Mouse (Mus musculus): ENCODE measurements around the gene Rpl27. TPM values are rescaled to one million over a fixed set of nuclear protein-coding genes. Genes with fewer than 3 reads are reported as not detected.
"Not testable (repeated sequence)": the region's sequence is repeated elsewhere in the genome, so short reads cannot be mapped to it uniquely, and the experiment has no call there.

Gene Rpl27
- polyA plus RNA-seq, 1 experiment from 2014 or later = 371 TPM

GRCm38 (mm10) chr11:101464211-101465100 is 22.4 kb downstream of the Rpl27 start, which contains the start of gene Rnd2:
Gene Rnd2 (plus strand): TSS chr11:101464999.
- H3K27me3 ChIP-seq (ENCODE audit: control insufficient read depth, insufficient read depth, low read length) = no peaks in the 10 kb centered on the region
- no peak for TF ChIP-seq CTCF (IDR thresholded peaks at IDR 0.05; ENCODE audit: low read depth)
- TF ChIP-seq EP300 (optimal IDR thresholded peaks at IDR 0.05) = peak; percentile 6
- no peak for DNase-seq (ENCODE audit: low spot score)
- peak within 1 kb of the TSS; percentile 90 for H3K4me2 ChIP-seq (replicated peaks; ENCODE audit: low read depth)
- no peaks in the 10 kb centered on the region for H3K9me3 ChIP-seq (ENCODE audit: control insufficient read depth, low read length)
- H3K27ac ChIP-seq (replicated peaks) = peak within 1 kb of the TSS; percentile 94
- H3K9ac ChIP-seq (ENCODE audit: low read length) = peak within 1 kb of the TSS; percentile 77
- peaks cover 11% of the 10 kb centered on the region for H3K36me3 ChIP-seq (ENCODE audit: control insufficient read depth, insufficient read depth, low read length)
- ATAC-seq (ENCODE audit: low FRiP score, low TSS enrichment) = no peak; the same call in 1 of the 2 replicates
- peak within 1 kb of the TSS; percentile 80 for H3K4me3 ChIP-seq (ENCODE audit: low read depth, low read length)
- 9% methylated on average over 12 of the region's 12 CpGs for WGBS
- H3K4me1 ChIP-seq (replicated peaks; ENCODE audit: control insufficient read depth, insufficient read depth) = peaks cover 12% of the 10 kb centered on the region

DNA sequence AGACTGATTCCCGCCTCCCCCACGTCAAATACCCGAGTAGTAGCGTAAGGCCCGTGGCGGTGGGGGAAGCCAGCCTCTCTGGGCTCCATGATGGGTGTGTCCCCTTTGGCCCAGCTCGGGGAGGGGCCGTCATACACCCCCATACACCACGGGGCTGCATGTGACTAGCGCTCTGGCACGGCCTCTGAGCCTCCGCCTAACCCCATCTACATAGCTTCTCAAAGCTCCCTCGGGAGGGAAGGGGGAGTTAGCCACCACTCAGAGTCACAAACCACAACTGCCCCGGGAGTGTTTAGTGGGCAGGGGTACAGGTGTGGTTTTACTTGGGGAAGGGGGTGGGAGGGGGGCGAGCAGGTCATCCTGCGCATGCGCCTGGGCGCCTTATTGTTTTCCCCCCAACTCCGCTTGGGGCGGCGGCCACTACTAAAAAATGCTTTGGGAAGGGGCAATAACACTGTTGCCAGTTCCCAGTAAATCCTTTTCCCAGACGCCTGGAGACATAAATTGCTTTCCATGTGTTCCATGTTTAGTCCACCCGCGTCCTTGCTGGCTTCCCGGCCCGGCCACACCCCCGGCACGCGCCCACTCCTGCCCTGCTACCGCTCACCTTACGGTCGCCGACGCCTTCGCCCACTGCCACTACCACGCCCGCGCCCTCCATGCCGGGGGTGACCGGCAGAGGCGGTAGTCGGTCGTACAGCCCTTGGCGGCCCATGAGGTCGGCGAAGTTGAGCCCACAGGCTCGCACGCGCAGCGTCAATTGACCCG is 23.2 kb downstream of the Rpl27 start:
- Histone ChIP-seq H3K36me3 (ENCODE audit: control insufficient read depth, insufficient read depth, low read length) (peaks cover 9% of the 10 kb centered on the region), H3K27me3 (ENCODE audit: control insufficient read depth, insufficient read depth, low read length) (no peaks in the 10 kb centered on the region), H3K9me3 (ENCODE audit: control insufficient read depth, low read length) (no peaks in the 10 kb centered on the region), H3K4me1 (replicated peaks; ENCODE audit: control insufficient read depth, insufficient read depth) (peaks cover 12% of the 10 kb centered on the region), H3K27ac (replicated peaks) (peak overlapping the region; percentile 94), H3K4me3 (ENCODE audit: low read depth, low read length) (peak overlapping the region; percentile 80), H3K4me2 (replicated peaks; ENCODE audit: low read depth) (peak overlapping the region; percentile 90), H3K9ac (ENCODE audit: low read length) (peak overlapping the region; percentile 77)
- peak; percentile 79 for ATAC-seq (ENCODE audit: low FRiP score, low TSS enrichment)
- under 1% methylated on average over 51 of the region's 51 CpGs for WGBS
- peak; percentile 80 for TF ChIP-seq EP300 (optimal IDR thresholded peaks at IDR 0.05)
- peak; percentile 50 for TF ChIP-seq CTCF (IDR thresholded peaks at IDR 0.05; ENCODE audit: low read depth)
- DNase-seq (ENCODE audit: low spot score) = peak; percentile 80

DNA sequence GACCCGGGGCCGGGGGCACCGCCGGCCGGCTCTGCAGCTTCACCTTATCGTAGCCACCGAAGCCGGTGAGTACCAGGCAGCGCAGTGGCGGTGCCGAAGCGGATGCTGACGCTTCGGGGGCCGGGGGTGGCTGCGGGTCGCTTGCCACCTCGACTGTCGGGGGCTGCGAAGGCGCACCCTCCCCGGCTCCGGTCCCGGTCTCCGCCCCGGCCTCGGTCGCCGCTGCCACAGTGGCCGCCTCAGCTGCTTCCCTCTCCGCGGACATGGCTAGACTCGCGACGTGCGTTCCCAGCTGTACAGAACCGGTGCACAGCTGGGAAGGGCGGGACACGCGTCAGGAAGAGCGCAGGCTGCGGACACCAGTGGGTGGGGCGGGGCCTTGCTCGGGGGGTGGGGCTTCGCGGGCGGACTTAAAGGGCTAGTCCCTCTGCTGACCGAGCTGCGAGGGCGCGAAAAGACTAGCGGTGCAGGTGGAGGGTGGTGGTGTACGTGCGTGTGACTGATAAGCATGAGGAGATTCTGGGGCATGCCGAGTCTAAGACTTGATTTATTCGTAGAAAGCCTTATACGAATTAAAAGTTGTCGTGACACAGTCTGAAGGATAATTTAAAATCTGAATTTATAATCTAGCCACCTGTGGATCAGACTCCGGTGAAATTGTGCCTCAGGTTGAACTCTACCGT is 23.9 kb downstream of the Rpl27 start, which contains the start of gene Vat1:
Gene Vat1 (minus strand): TSS at position 362 of the 683 bp plus-strand sequence.
- Histone ChIP-seq H3K36me3 (ENCODE audit: control insufficient read depth, insufficient read depth, low read length) (peaks cover 6% of the 10 kb centered on the region; the same call in 1 of the 2 replicates), H3K9ac (ENCODE audit: low read length) (peak within 1 kb of the TSS; percentile 77), H3K27ac (replicated peaks) (peak within 1 kb of the TSS; percentile 94), H3K4me2 (replicated peaks; ENCODE audit: low read depth) (peak within 1 kb of the TSS; percentile 90), H3K27me3 (ENCODE audit: control insufficient read depth, insufficient read depth, low read length) (no peaks in the 10 kb centered on the region), H3K4me1 (replicated peaks; ENCODE audit: control insufficient read depth, insufficient read depth) (peaks cover 12% of the 10 kb centered on the region), H3K4me3 (ENCODE audit: low read depth, low read length) (peak within 1 kb of the TSS; percentile 80), H3K9me3 (ENCODE audit: control insufficient read depth, low read length) (no peaks in the 10 kb centered on the region)
- WGBS = 1% methylated on average over 58 of the region's 60 CpGs
- peak; percentile 67 for ATAC-seq (ENCODE audit: low FRiP score, low TSS enrichment)
- peak; percentile 90 for DNase-seq (ENCODE audit: low spot score)
- TF ChIP-seq CTCF (IDR thresholded peaks at IDR 0.05; ENCODE audit: low read depth) (no peak; the same call in 1 of the 2 replicates), EP300 (optimal IDR thresholded peaks at IDR 0.05) (no peak)

DNA sequence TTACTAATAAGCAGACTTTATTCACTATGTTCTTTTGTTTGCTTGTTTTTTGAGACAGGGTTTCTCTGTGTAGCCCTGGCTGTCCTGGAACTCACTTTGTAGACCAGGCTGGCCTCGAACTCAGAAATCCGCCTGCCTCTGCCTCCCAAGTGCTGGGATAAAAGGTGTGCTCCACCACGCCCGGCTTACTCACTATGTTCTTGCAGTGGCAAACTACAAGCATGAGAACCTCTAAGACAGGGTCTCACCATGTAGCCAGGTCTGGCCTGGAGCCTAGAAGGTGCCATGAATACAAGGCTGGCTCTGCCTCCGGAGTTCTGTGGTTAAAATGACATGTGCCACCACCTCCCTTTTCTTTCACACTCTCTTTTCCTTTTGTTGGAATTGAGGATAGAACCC is 24.5 kb downstream of the Rpl27 start:
- not testable (repeated sequence) for H3K9me3 ChIP-seq (ENCODE audit: control insufficient read depth, low read length); ATAC-seq (ENCODE audit: low FRiP score, low TSS enrichment); H3K27ac ChIP-seq (replicated peaks); H3K9ac ChIP-seq (ENCODE audit: low read length); DNase-seq (ENCODE audit: low spot score); H3K36me3 ChIP-seq (ENCODE audit: control insufficient read depth, insufficient read depth, low read length); H3K27me3 ChIP-seq (ENCODE audit: control insufficient read depth, insufficient read depth, low read length)
- Histone ChIP-seq H3K4me3 (ENCODE audit: low read depth, low read length) (peak overlapping the region; percentile 80), H3K4me1 (replicated peaks; ENCODE audit: control insufficient read depth, insufficient read depth) (peaks cover 12% of the 10 kb centered on the region), H3K4me2 (replicated peaks; ENCODE audit: low read depth) (peak overlapping the region; percentile 90)
- WGBS = 47% methylated on average over 5 of the region's 5 CpGs

DNA sequence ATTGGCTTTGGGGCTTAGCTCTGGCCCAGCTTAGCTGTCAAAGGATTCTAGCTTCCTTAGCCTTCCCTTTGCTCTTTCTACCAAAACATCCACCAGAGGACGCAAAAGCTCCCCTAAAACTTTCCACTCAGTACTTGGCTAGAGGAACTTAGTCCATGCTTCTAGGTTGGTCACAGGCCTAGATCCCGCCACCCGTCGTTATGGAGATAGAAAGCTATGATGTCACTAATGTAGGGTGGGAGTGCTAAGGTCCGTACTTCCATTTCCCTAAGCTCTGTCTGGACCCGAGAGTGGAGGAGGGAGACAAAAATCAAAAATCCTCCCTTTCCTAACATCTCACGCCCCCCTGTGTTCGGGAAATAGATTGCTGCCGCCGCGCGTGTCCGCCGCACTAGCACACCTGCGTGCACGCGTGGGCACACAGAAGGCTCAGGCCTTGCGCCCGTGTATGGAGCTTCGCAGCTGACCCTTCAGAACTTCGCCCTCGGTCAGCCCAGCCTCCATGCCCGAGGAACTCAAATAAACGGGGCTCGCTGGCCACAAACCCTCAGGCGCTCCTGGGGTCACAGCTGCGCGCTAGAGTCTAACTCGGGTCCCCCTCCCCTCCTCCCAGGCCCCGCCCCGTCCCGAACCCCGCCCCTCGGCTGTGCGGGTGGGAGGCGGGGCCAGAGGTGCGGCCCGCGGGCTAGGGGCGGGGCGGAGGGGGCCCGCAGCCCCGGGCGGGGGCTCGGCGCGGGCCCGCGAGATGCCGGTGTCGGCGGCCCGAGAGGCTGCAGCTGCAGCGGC is 25.6 kb downstream of the Rpl27 start:
- H3K9ac ChIP-seq (ENCODE audit: low read length) = peak overlapping the region; percentile 64
- H3K27ac ChIP-seq (replicated peaks) = peak overlapping the region; percentile 45; the same call in 1 of the 2 replicates
- H3K4me1 ChIP-seq (replicated peaks; ENCODE audit: control insufficient read depth, insufficient read depth) = peaks cover 9% of the 10 kb centered on the region
- TF ChIP-seq CTCF (IDR thresholded peaks at IDR 0.05; ENCODE audit: low read depth) (peak; percentile 81), EP300 (optimal IDR thresholded peaks at IDR 0.05) (no peak)
- H3K27me3 ChIP-seq (ENCODE audit: control insufficient read depth, insufficient read depth, low read length) = no peaks in the 10 kb centered on the region
- peak; percentile 80 for DNase-seq (ENCODE audit: low spot score)
- peak; percentile 55 for ATAC-seq (ENCODE audit: low FRiP score, low TSS enrichment)
- WGBS = under 1% methylated on average over 51 of the region's 54 CpGs
- no peaks in the 10 kb centered on the region for H3K36me3 ChIP-seq (ENCODE audit: control insufficient read depth, insufficient read depth, low read length)
- peak overlapping the region; percentile 95 for H3K4me2 ChIP-seq (replicated peaks; ENCODE audit: low read depth)
- no peaks in the 10 kb centered on the region for H3K9me3 ChIP-seq (ENCODE audit: control insufficient read depth, low read length)
- peak overlapping the region; percentile 75 for H3K4me3 ChIP-seq (ENCODE audit: low read depth, low read length)
